Mouse (Mus musculus): ENCODE data around the gene Gm27021.

The Gm27021 gene

DNA sequence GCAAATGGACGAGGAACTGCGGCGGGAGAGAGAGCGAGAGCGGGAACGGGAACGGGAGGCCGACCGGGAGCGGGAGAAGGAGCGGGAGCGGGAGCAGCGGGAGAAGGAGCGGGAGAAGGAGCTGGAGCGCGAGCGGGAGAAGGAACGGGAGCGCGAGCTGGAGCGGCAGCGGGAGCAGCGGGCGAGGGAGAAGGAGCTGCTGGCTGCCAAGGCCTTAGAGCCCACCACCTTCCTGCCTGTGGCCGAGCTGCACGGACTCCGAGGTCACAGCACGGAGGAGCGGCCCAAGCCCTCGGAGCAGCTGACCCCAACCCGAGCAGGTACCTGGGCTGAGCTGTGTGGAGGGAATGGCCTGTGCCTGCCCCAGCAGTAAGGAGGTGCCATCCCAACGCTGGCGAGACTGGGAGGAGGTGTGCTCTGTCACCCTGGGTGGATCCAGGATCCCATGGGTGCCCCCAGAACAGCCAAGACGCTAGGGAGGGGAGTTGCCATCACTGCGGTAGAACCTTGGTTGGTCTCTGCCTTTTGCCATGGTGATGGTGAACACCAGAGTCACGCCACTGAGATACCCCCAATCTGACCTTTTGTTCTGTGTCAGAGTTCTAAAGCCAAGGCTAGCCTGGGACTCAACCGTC is 99.6 kb downstream of the Gm27021 start:
- no peak for DNase-seq (ENCODE audit: low read depth, low spot score)

DNA sequence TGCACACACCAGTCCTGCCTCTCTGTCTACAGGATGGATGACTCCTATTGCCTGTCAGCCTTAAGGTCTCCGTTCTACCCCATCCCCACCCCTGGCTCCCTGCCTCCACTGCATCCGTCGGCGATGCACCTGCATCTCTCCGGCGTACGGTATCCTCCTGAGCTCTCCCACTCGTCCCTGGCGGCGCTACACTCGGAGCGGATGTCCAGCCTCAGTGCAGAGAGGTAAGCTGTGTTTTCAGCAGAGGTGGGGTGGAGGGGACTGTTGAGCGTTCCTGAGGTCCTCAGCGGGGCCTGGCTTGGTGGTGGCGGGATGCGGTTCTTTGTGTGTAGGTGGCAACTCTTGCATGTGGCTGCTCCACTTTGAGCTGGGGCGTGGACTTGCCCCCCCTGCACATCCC is 100.1 kb downstream of the Gm27021 start:
- DNase-seq (ENCODE audit: low read depth, low spot score): no peak

DNA sequence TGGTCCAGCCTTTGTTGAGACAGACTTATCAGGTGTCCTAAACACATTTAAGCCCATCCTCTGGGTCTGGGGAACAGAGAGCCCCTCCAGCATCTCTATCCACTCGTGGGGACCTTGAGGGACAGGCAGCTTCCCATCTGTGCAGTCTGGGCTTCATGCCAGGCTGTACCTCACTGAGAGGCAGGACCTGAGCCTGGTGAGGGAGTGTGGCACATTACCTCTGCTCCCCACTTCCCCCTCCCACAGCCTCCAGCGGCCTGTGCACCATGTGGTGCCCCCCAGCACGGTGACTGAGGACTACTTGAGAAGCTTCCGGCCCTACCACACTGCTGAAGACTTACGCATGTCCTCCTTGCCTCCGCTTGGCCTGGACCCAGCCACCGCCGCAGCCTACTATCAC is 101.2 kb downstream of the Gm27021 start:
- DNase-seq (ENCODE audit: low read depth, low spot score): no peak

DNA sequence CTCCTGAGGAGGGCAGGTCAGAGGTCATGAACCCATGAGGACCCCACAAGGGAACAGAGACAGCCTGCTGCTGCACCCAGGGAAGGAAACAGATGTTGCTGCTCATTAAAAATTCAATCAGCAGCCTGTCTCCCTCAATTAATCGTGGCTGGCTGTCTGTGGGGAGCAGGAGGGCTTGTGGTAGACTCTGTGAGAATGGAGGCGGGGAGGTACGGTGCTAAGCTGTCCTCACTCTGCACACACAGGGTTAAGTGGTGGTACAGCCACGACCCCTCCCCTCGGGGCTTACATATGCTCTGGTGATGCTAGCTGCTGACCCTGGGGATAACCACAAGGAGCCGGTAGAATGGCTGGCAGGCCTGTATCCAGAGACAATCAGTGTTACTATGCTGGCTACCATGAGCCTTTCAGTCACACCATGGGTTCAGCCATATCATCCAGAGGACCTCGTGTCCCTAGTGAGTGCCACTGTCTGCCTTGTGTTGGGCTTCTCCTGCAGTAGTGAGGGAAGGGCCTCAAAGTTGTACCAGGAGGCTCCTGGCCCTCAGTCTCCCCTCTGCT is 102.6 kb downstream of the Gm27021 start:
- no peak for DNase-seq (ENCODE audit: low read depth, low spot score)

DNA sequence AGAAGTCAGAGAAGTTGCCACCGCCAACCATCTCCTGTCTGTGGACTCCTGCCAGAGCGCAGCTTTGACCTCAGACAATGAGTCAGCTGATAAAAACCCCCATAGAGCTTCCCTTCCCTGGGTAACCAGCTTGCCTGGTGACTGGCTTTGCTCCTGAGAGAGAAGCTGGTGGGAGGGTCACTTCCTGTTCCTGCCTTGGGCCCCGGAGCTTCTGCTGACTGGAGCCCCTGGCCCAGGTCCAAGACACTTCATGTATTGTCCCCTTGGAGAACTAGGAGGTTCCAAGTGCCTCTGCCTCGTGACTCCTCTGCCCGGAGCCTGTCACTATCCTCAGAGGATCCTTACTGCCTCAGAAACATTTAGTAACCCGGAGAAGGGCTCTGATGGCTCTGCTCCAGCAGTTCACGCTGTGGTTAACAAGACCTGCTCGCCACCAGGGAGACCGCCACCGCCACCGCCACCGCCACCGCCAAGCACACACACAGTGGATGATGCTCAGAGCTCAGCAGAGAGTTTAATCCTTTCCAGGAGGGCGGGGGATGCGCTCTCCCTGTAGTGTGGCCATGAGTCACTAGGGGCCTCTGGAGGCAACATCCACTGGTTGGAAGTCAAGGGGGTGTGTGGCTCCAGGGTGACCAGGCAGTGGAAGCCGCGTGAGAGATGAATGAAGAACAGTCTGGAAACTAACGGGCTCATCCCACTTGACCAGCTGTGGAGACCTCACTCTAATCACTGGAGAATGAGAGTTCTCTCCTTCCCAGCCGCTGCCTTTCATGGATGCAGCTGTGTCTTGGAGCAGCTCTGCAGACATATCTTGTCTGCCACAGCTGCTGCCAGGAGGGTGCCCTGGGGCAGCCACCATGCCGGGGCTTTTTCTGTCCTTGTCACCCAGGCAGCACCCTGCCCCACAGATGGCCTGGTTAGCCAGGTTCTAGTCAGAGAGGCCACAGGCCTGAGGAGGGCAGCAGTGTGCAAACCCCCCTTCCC is 103.7 kb downstream of the Gm27021 start:
- peak; percentile 68 for DNase-seq (ENCODE audit: low read depth, low spot score)

DNA sequence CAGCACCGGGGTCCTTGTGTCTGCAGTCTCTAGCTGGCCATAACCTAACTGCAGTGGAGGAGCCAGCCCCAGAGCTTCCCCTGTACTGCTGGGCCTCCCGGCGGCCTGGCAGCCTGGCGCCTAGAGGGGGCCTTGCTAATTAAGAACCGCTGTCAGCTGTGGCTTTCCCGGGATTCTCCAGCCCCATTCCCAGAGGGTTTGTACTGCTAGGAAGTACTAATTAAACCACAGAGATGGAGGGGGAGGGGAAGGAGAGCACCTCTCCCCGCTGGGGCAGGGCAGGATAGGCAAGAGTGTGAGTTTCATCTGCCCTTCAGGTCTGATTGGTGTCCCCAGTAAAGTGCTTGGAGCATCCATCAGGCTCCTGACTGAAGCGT is 104.5 kb downstream of the Gm27021 start:
- no peak for DNase-seq (ENCODE audit: low read depth, low spot score)

DNA sequence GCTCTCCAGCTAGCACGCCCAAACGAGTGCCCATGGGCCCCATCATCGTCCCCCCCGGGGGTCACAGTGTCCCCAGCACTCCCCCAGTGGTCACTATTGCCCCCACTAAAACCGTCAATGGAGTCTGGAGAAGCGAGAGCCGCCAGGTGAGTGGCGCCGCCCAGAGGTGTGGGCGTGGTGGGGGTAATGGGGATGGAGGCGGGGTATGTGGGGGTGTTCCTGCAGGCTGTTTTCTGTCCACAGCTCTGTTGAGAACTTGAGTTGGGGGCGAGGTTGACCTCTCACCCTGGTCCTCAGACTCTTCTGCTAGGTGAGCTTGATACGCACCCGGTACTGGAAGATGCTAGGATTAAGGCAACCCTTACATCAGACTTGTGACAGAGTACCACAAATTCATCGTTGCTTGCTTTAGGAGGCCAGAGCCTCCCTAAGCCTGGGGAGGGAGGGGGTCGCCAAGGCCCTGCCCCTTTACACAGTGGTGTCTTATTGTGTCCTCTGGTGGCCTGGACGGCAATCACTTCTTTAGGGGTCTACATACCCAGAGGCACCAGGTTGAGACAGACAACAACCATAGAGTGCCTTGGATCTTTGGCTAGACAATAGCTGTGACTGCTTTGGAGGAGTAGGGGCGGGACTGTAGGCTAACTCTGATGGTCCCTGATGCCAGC is 105.1 kb downstream of the Gm27021 start:
- DNase-seq (ENCODE audit: low read depth, low spot score): no peak

DNA sequence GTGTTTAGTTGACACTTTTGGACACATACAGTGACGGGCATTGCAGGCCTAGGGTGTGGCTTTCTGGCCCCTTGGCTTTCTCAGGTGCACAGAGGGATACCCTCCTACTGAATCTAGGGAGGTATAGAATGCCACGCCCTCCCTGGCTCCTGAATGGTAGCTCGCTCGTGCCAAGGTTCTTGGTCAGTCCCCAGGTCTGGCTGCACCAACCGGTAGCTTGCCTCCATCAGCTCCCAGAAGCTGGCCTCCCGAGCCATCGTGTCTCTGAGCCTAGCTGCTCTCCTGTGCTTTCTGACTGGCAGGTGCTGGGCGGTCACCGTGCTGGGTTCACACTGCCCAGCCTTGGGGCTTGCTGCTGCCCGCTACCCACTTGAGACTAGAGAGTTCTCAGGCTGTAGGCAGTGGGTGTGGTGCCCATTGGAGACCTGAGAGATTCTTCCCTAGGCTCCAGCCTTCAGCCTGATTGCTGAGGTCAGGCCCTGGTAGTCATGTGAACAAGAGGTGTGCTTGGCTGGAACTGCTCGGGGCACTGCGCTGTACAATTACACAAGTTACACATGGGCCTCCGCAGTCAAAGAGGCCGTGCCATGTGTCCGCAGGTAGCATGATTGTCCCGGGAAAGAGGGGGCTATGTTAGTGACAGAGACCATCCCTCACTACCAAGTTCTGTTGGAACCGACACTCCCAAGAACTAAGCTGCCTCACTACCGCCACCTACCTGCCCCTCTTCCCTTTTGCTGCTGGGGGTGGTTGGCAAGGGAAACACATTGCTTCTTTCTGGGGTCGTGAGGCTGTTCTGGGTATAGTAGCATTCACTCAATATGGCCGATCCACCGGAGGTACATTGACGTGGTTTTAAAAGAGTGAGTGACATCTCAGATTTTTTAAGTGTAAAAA is 106.1 kb downstream of the Gm27021 start:
- no peak for DNase-seq (ENCODE audit: low read depth, low spot score)

DNA sequence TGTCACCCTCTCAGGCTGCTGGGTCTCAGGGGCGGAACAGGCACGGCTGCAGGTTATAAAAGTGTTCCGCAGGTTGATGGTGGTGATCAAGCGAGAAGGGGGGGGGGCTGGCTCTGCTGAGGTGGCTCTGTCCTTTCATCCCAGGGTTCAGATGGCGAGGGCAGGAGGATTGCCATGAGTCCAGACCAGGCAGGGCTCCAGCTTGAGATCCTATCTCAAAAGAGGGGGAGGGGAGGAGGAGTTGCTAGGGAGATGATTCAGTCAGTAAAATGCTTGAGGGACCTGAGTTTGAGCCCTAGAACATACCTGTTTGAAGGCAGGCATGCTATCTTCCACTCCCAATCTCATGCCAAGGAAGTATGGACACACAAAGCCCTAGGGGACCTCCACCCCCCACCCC is 107.3 kb downstream of the Gm27021 start:
- DNase-seq (ENCODE audit: low read depth, low spot score): no peak

DNA sequence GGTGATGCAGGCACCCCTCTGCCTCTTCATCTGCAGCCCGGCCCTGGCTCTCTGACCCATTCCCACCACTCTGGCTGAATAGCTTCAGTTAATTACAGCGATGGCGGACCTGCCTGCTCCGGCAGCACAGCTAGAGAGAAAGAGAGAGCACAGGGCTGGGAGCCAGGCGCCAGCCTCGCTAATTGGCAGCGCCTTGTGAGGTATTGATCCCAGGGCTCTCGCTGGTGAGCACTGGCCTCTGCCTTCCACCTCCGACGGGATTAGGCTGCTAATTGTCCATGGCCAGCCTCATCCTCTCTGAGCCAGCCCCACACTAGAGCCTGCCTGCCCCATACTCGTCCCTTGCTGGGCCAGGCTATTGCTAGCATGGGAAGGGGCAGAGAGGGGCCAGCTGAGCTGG is 108.2 kb downstream of the Gm27021 start:
- no peak for DNase-seq (ENCODE audit: low read depth, low spot score)
